Mouse (Mus musculus) kidney, adult 2 months (tissue): ENCODE data around the gene Nanos3.

ENCODE experiments used
- CTCF ChIP-seq: fragments of 200-500 bp; conservative IDR thresholded peaks from 2 replicates; pipeline ENCODE4 v1.5.1; 2011; ENCODE audit warnings: low read depth, mild to moderate bottlenecking, control low read depth, low read length, moderate library complexity, mixed read lengths; ENCODE audit not compliant: insufficient read depth, insufficient read length
- POLR2A ChIP-seq: fragments of 200-500 bp; IDR thresholded peaks from one replicate; pipeline ENCODE4 v1.6.1; 2011; ENCODE audit warnings: low read depth, low read length, control low read depth

DNA sequence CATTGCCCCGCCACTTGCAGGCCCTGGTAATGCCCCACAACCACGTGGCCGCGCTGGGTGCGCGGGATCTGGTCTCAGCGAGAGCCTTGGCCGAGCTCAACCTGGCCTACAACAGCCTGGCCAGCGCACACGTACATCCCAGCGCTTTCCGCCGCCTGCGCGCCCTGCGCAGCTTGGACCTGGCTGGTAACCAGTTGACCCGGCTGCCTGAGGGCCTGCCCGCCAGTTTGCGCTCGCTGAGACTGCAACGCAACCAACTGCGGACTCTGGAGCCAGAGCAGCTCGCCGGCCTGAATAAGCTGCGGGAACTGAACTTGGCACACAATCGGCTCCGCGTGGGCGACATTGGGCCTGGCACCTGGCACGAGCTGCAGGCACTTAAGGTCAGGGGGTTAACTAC is 54.2 kb downstream of the Nanos3 start:
- TF ChIP-seq CTCF, result no peak
- TF ChIP-seq POLR2A, result no peak
